Mouse (Mus musculus) stomach, embryonic 15.5 days (tissue): ENCODE data around the gene Cd300ld4. TPM values are rescaled to one million over a fixed set of nuclear protein-coding genes. Genes with fewer than 3 reads are reported as not detected.

ENCODE experiments used
- polyA plus RNA-seq: library from polyadenylated mRNA; unstranded; fragments of >200 nt; fragmentation: Nextera tagmentation; extraction: Ambion mirVana; gene quantifications from 2 replicates; pipeline ENCODE4 v1.2.1, GENCODE M21; 2015

Gene Cd300ld4
- polyA plus RNA-seq, 1 experiment from 2014 or later: not detected

Other genes starting within 250 kb of the Cd300ld4 start
- 1.6 and 3.8 TPM in 2 replicates for gene Btbd17, start 231.1 kb downstream of the Cd300ld4 start, polyA plus RNA-seq
- 0.54 and 0.58 TPM in 2 replicates for gene Gpr142, start 228.1 kb downstream of the Cd300ld4 start, polyA plus RNA-seq
- gene Gprc5c, start 175.9 kb downstream of the Cd300ld4 start, polyA plus RNA-seq: 26.7 and 27.4 TPM in 2 replicates
- gene Cd300a, start 137.0 kb downstream of the Cd300ld4 start, polyA plus RNA-seq: 1.9 and 2.2 TPM in 2 replicates
- gene Cd300lb, start 92.6 kb downstream of the Cd300ld4 start, polyA plus RNA-seq: 0.68 and 1.1 TPM in 2 replicates
- not detected in 2 replicates for gene Cd300c, start 57.9 kb downstream of the Cd300ld4 start, polyA plus RNA-seq
- gene Cd300ld, start 37.1 kb downstream of the Cd300ld4 start, polyA plus RNA-seq: 0.45 and 0.48 TPM in 2 replicates
- 3.3 and 3.6 TPM in 2 replicates for gene Cd300c2, start 25.1 kb downstream of the Cd300ld4 start, polyA plus RNA-seq
- gene Cd300ld2, start 10.8 kb downstream of the Cd300ld4 start, polyA plus RNA-seq: not detected in 2 replicates
- not detected in 2 replicates for gene Cd300ld5, start 10.8 kb upstream of the Cd300ld4 start, polyA plus RNA-seq
- not detected in 2 replicates for gene Cd300ld3, start 21.4 kb upstream of the Cd300ld4 start, polyA plus RNA-seq
- gene Cd300e, start 35.2 kb upstream of the Cd300ld4 start, polyA plus RNA-seq: 0.10 and 0.15 TPM in 2 replicates
- gene Rab37, start 64.4 kb upstream of the Cd300ld4 start, polyA plus RNA-seq: 2.6 and 3.1 TPM in 2 replicates
- gene Cd300lf, start 107.0 kb upstream of the Cd300ld4 start, polyA plus RNA-seq: 2.1 and 2.6 TPM in 2 replicates
- gene Slc9a3r1, start 136.3 kb upstream of the Cd300ld4 start, polyA plus RNA-seq: 142 and 144 TPM in 2 replicates
- 9.3 and 11.5 TPM in 2 replicates for gene Tmem104, start 160.5 kb upstream of the Cd300ld4 start, polyA plus RNA-seq
- gene Nat9, start 160.8 kb upstream of the Cd300ld4 start, polyA plus RNA-seq: 23.2 and 24.0 TPM in 2 replicates
- 0.10 and 0.12 TPM in 2 replicates for gene Grin2c, start 240.2 kb upstream of the Cd300ld4 start, polyA plus RNA-seq